Mouse (Mus musculus) ES-E14 (cell line): ENCODE measurements at regions not wholly inside any gene's neighbourhood (a gene's known extent, or its start where the extent isn't known, plus 50 kb on each side); places are given as distances from the start of the nearest gene placed in this dataset.

Experiments
- DNase-seq: peaks from one replicate; pipeline ENCODE4 v3.0.0-alpha.2; 2013; ENCODE audit warnings: low read depth, low spot score
- H3K27ac ChIP-seq: 2 replicates; pipeline ENCODE4 v1.5.1; 2012; ENCODE audit warnings: low read depth, mild to moderate bottlenecking, low read length, moderate library complexity, mixed read lengths; ENCODE audit not compliant: poor library complexity, insufficient read depth, severe bottlenecking
- H3K36me3 ChIP-seq: 2 replicates; pipeline ENCODE4 v1.6.1; 2012; ENCODE audit warnings: mild to moderate bottlenecking, low read length, moderate library complexity, mixed read lengths; ENCODE audit not compliant: control insufficient read depth, poor library complexity, insufficient read depth, severe bottlenecking
- H3K4me1 ChIP-seq, 2 experiments: fragments of 150-350 bp in 1 of 2; sonication (generic) in 1 of 2; 2 replicates each; pipeline ENCODE4 v1.6.1; 2012; ENCODE audit warnings: low read length in 2 of 2, mild to moderate bottlenecking in 1 of 2, mixed read lengths in 1 of 2; ENCODE audit not compliant: control insufficient read depth in 2 of 2, insufficient read depth in 2 of 2, poor library complexity in 1 of 2
- H3K4me3 ChIP-seq, 2 experiments: fragments of 150-350 bp in 1 of 2; sonication (generic) in 1 of 2; 2 replicates each; pipeline ENCODE4 v1.5.1; 2012; ENCODE audit warnings: low read length in 2 of 2, low read depth in 1 of 2, mild to moderate bottlenecking in 1 of 2, mixed read lengths in 1 of 2; ENCODE audit not compliant: insufficient read depth in 1 of 2, poor library complexity in 1 of 2, severe bottlenecking in 1 of 2
- H3K9ac ChIP-seq: 2 replicates; pipeline ENCODE4 v1.6.1; 2012; ENCODE audit warnings: low read depth, mild to moderate bottlenecking, low read length, mixed read lengths; ENCODE audit not compliant: poor library complexity, insufficient read depth, severe bottlenecking
- H3K9me3 ChIP-seq: fragments of 150-350 bp; sonication (generic); 2 replicates; pipeline ENCODE4 v1.6.1; 2012; ENCODE audit warnings: low read depth, mild to moderate bottlenecking, low read length; ENCODE audit not compliant: control insufficient read depth, insufficient read depth
- CHD2 ChIP-seq: IDR thresholded peaks from 2 replicates; pipeline ENCODE4 v1.6.1; 2014; ENCODE audit warnings: mild to moderate bottlenecking, low read depth, low read length, inconsistent platforms
- HCFC1 ChIP-seq: IDR thresholded peaks from 2 replicates; pipeline ENCODE4 v1.6.1; 2012; ENCODE audit warnings: low read length, inconsistent platforms, borderline replicate concordance; ENCODE audit not compliant: insufficient read depth
- MAFK ChIP-seq: IDR thresholded peaks from 2 replicates; pipeline ENCODE4 v1.6.1; 2014; ENCODE audit warnings: mild to moderate bottlenecking, low read depth, low read length, inconsistent platforms; ENCODE audit not compliant: insufficient read depth
- ZC3H11A ChIP-seq: IDR thresholded peaks from 2 replicates; pipeline ENCODE4 v1.6.1; 2012; ENCODE audit warnings: low read depth, mild to moderate bottlenecking, inconsistent platforms, low read length, borderline replicate concordance
- ZNF384 ChIP-seq: IDR thresholded peaks from 2 replicates; pipeline ENCODE4 v1.6.1; 2012; ENCODE audit warnings: low read depth, low read length, inconsistent platforms
- in situ Hi-C, 2 experiments: fragments of 600-800 bp; cut with MboI; formaldehyde crosslinking; loops; one replicate each; pipeline ENCODE4 v1.15.1; 2025; ENCODE audit warnings: low sequenced_read_pairs in 2 of 2, inconsistent platforms in 1 of 2; ENCODE audit not compliant: unreplicated experiment in 2 of 2

- H3K4me3 ChIP-seq, result no peak overlapping the region
- H3K36me3 ChIP-seq, result no peaks in the 10 kb centered on the region
- H3K4me1 ChIP-seq, result no peaks in the 10 kb centered on the region
- DNase-seq, result no peak
- no peak overlapping the region for H3K27ac ChIP-seq
- TF ChIP-seq CHD2, result no peak
- TF ChIP-seq MAFK, result no peak
- no peak for TF ChIP-seq HCFC1
- TF ChIP-seq ZC3H11A, result no peak
- TF ChIP-seq ZNF384, result no peak
- in situ Hi-C loops, result no loop called here
- no peaks in the 10 kb centered on the region for H3K9me3 ChIP-seq
- no peak overlapping the region for H3K9ac ChIP-seq
Measured at GRCm38 (mm10) chr9:103924641-103925040, 77.7 kb upstream of the Nphp3 start.

- no peak overlapping the region for H3K27ac ChIP-seq
- TF ChIP-seq ZC3H11A (no peak), CHD2 (no peak), HCFC1 (no peak), ZNF384 (no peak), MAFK (no peak)
- H3K4me1 ChIP-seq, result no peaks in the 10 kb centered on the region
- no peak overlapping the region for H3K4me3 ChIP-seq
- no peak overlapping the region for H3K9ac ChIP-seq
- in situ Hi-C loops, result no loop called here
- no peaks in the 10 kb centered on the region for H3K36me3 ChIP-seq
- no peak for DNase-seq
- H3K9me3 ChIP-seq, result no peaks in the 10 kb centered on the region
Measured at GRCm38 (mm10) chr9:103925486-103925885, 76.9 kb upstream of the Nphp3 start.

- no peaks in the 10 kb centered on the region for H3K4me1 ChIP-seq
- DNase-seq, result no peak
- no peaks in the 10 kb centered on the region for H3K36me3 ChIP-seq
- H3K9me3 ChIP-seq, result no peaks in the 10 kb centered on the region
- no peak overlapping the region for H3K4me3 ChIP-seq
- no peak overlapping the region for H3K27ac ChIP-seq
- no peak overlapping the region for H3K9ac ChIP-seq
- in situ Hi-C loops, result no loop called here
- TF ChIP-seq ZC3H11A, result no peak
- no peak for TF ChIP-seq CHD2
- TF ChIP-seq HCFC1, result no peak
- no peak for TF ChIP-seq ZNF384
- TF ChIP-seq MAFK, result no peak
Measured at GRCm38 (mm10) chr9:103928744-103929527, 73.4 kb upstream of the Nphp3 start.

- Histone ChIP-seq H3K27ac (no peak overlapping the region), H3K4me1 (peaks cover 1 to 5% of the 10 kb centered on the region in 2 experiments; a peak in 2 of 4 replicates), H3K9ac (no peak overlapping the region), H3K9me3 (no peaks in the 10 kb centered on the region), H3K36me3 (no peaks in the 10 kb centered on the region), H3K4me3 (no peak overlapping the region)
- TF ChIP-seq HCFC1 (no peak), ZNF384 (no peak), ZC3H11A (no peak), CHD2 (no peak), MAFK (no peak)
- in situ Hi-C loops, result no loop called here
- no peak for DNase-seq
Measured at GRCm38 (mm10) chr9:103938070-103938469, 64.3 kb upstream of the Nphp3 start.

- DNase-seq, result no peak
- H3K36me3 ChIP-seq, result no peaks in the 10 kb centered on the region
- no peak overlapping the region for H3K9ac ChIP-seq
- no peak overlapping the region for H3K4me3 ChIP-seq
- H3K4me1 ChIP-seq, result peaks cover 1 to 5% of the 10 kb centered on the region in 2 experiments; a peak in 2 of 4 replicates
- no peak overlapping the region for H3K27ac ChIP-seq
- in situ Hi-C loops, result no loop called here
- TF ChIP-seq MAFK, result no peak
- no peak for TF ChIP-seq CHD2
- TF ChIP-seq ZNF384, result no peak
- no peak for TF ChIP-seq HCFC1
- TF ChIP-seq ZC3H11A, result no peak
- no peaks in the 10 kb centered on the region for H3K9me3 ChIP-seq
Measured at GRCm38 (mm10) chr9:103940010-103940409, 62.3 kb upstream of the Nphp3 start.
